Mouse (Mus musculus): ENCODE measurements around the gene Olfr798. TPM values are rescaled to one million over a fixed set of nuclear protein-coding genes. Genes with fewer than 3 reads are reported as not detected.

Olfr798 gene
- not detected for polyA plus RNA-seq (2012; fragmentation: generic; extraction: Trizol)
- long read RNA-seq, experiment 1: 0 reads
- long read RNA-seq, experiment 2: 0 reads

GRCm38 (mm10) chr10:129627834-129628233, at the start of gene Olfr798:
TSS of gene Olfr798 (minus strand) at chr10:129627934.
- no peaks in the 10 kb centered on the region for H3K79me3 ChIP-seq (ENCODE audit: low read depth)
- no peak within 1 kb of the TSS for H3K4me3 ChIP-seq (ENCODE audit: insufficient read depth, poor library complexity, severe bottlenecking)
- no peaks in the 10 kb centered on the region for H3K79me2 ChIP-seq (ENCODE audit: control insufficient read depth, insufficient read depth)
- TF ChIP-seq MAX (IDR thresholded peaks at IDR 0.05) (no peak), USF1 (IDR thresholded peaks at IDR 0.05; ENCODE audit: low read depth) (no peak), CEBPB (IDR thresholded peaks at IDR 0.05; ENCODE audit: low read depth) (no peak), CTCF (IDR thresholded peaks at IDR 0.05; ENCODE audit: control insufficient read depth, insufficient read depth, insufficient read length) (no peak), FOSL1 (IDR thresholded peaks at IDR 0.05; ENCODE audit: insufficient read depth, low read length, poor library complexity, severe bottlenecking) (no peak), MYOD1 (IDR thresholded peaks at IDR 0.05; ENCODE audit: control insufficient read depth, insufficient read length, low read depth) (no peak), MYOG (IDR thresholded peaks at IDR 0.05; ENCODE audit: control insufficient read depth, extremely low read depth, insufficient read length) (no peak)
- H3K36me3 ChIP-seq (ENCODE audit: control insufficient read depth, insufficient read depth): no peaks in the 10 kb centered on the region
- no peaks in the 10 kb centered on the region for H3K27me3 ChIP-seq (ENCODE audit: control insufficient read depth, insufficient read depth, insufficient read length)
- H3ac ChIP-seq (ENCODE audit: control insufficient read depth, insufficient read length, low read depth): no peak within 1 kb of the TSS

- Histone ChIP-seq H3K27me3 (ENCODE audit: control insufficient read depth, insufficient read depth, insufficient read length) (no peaks in the 10 kb centered on the region), H3K79me3 (ENCODE audit: low read depth) (no peaks in the 10 kb centered on the region), H3K36me3 (ENCODE audit: control insufficient read depth, insufficient read depth) (no peaks in the 10 kb centered on the region), H3ac (ENCODE audit: control insufficient read depth, insufficient read length, low read depth) (no peak within 1 kb of the TSS), H3K79me2 (ENCODE audit: control insufficient read depth, insufficient read depth) (no peaks in the 10 kb centered on the region), H3K4me3 (ENCODE audit: insufficient read depth, poor library complexity, severe bottlenecking) (no peak within 1 kb of the TSS)
- no peak for TF ChIP-seq USF1 (IDR thresholded peaks at IDR 0.05; ENCODE audit: low read depth)
- TF ChIP-seq MAX (IDR thresholded peaks at IDR 0.05): no peak
- TF ChIP-seq FOSL1 (IDR thresholded peaks at IDR 0.05; ENCODE audit: insufficient read depth, low read length, poor library complexity, severe bottlenecking): no peak
- TF ChIP-seq CTCF (IDR thresholded peaks at IDR 0.05; ENCODE audit: control insufficient read depth, insufficient read depth, insufficient read length): no peak
- TF ChIP-seq MYOD1 (IDR thresholded peaks at IDR 0.05; ENCODE audit: control insufficient read depth, insufficient read length, low read depth): no peak
- no peak for TF ChIP-seq MYOG (IDR thresholded peaks at IDR 0.05; ENCODE audit: control insufficient read depth, extremely low read depth, insufficient read length)
- no peak for TF ChIP-seq CEBPB (IDR thresholded peaks at IDR 0.05; ENCODE audit: low read depth)
Observed at GRCm38 (mm10) chr10:129673765-129674164, 46.0 kb upstream of the Olfr798 start, which contains the start of gene Olfr801. TSS of gene Olfr801 (minus strand) at chr10:129673865.

GRCm38 (mm10) chr10:129657394-129657793, 29.7 kb upstream of the Olfr798 start, which contains the start of gene Olfr800:
TSS of gene Olfr800 (plus strand) at chr10:129657694.
- TF ChIP-seq FOSL1 (IDR thresholded peaks at IDR 0.05; ENCODE audit: insufficient read depth, low read length, poor library complexity, severe bottlenecking): no peak
- no peak for TF ChIP-seq MAX (IDR thresholded peaks at IDR 0.05)
- TF ChIP-seq USF1 (IDR thresholded peaks at IDR 0.05; ENCODE audit: low read depth): no peak
- TF ChIP-seq MYOD1 (IDR thresholded peaks at IDR 0.05; ENCODE audit: control insufficient read depth, insufficient read length, low read depth): no peak
- TF ChIP-seq MYOG (IDR thresholded peaks at IDR 0.05; ENCODE audit: control insufficient read depth, extremely low read depth, insufficient read length): no peak
- TF ChIP-seq CEBPB (IDR thresholded peaks at IDR 0.05; ENCODE audit: low read depth): no peak
- TF ChIP-seq CTCF (IDR thresholded peaks at IDR 0.05; ENCODE audit: control insufficient read depth, insufficient read depth, insufficient read length): no peak
- Histone ChIP-seq H3K79me3 (ENCODE audit: low read depth) (no peaks in the 10 kb centered on the region), H3K4me3 (ENCODE audit: insufficient read depth, poor library complexity, severe bottlenecking) (no peak within 1 kb of the TSS), H3K27me3 (ENCODE audit: control insufficient read depth, insufficient read depth, insufficient read length) (no peaks in the 10 kb centered on the region), H3K36me3 (ENCODE audit: control insufficient read depth, insufficient read depth) (no peaks in the 10 kb centered on the region), H3K79me2 (ENCODE audit: control insufficient read depth, insufficient read depth) (no peaks in the 10 kb centered on the region), H3ac (ENCODE audit: control insufficient read depth, insufficient read length, low read depth) (no peak within 1 kb of the TSS)

- Histone ChIP-seq H3K79me3 (ENCODE audit: low read depth) (no peaks in the 10 kb centered on the region), H3K4me3 (ENCODE audit: insufficient read depth, poor library complexity, severe bottlenecking) (no peak overlapping the region), H3K36me3 (ENCODE audit: control insufficient read depth, insufficient read depth) (no peaks in the 10 kb centered on the region), H3K27me3 (ENCODE audit: control insufficient read depth, insufficient read depth, insufficient read length) (no peaks in the 10 kb centered on the region), H3K79me2 (ENCODE audit: control insufficient read depth, insufficient read depth) (no peaks in the 10 kb centered on the region), H3ac (ENCODE audit: control insufficient read depth, insufficient read length, low read depth) (no peak overlapping the region)
- TF ChIP-seq USF1 (IDR thresholded peaks at IDR 0.05; ENCODE audit: low read depth): no peak
- no peak for TF ChIP-seq CTCF (IDR thresholded peaks at IDR 0.05; ENCODE audit: control insufficient read depth, insufficient read depth, insufficient read length)
- TF ChIP-seq MYOD1 (IDR thresholded peaks at IDR 0.05; ENCODE audit: control insufficient read depth, insufficient read length, low read depth): no peak
- no peak for TF ChIP-seq MYOG (IDR thresholded peaks at IDR 0.05; ENCODE audit: control insufficient read depth, extremely low read depth, insufficient read length)
- no peak for TF ChIP-seq FOSL1 (IDR thresholded peaks at IDR 0.05; ENCODE audit: insufficient read depth, low read length, poor library complexity, severe bottlenecking)
Observed at GRCm38 (mm10) chr10:129651763-129652162, 24.0 kb upstream of the Olfr798 start.

- Histone ChIP-seq H3K4me3 (ENCODE audit: insufficient read depth, poor library complexity, severe bottlenecking) (no peak within 1 kb of the TSS), H3ac (ENCODE audit: control insufficient read depth, insufficient read length, low read depth) (no peak within 1 kb of the TSS), H3K27me3 (ENCODE audit: control insufficient read depth, insufficient read depth, insufficient read length) (no peaks in the 10 kb centered on the region), H3K79me3 (ENCODE audit: low read depth) (no peaks in the 10 kb centered on the region), H3K36me3 (ENCODE audit: control insufficient read depth, insufficient read depth) (no peaks in the 10 kb centered on the region), H3K79me2 (ENCODE audit: control insufficient read depth, insufficient read depth) (no peaks in the 10 kb centered on the region)
- TF ChIP-seq MYOG (IDR thresholded peaks at IDR 0.05; ENCODE audit: control insufficient read depth, extremely low read depth, insufficient read length) (no peak), CEBPB (IDR thresholded peaks at IDR 0.05; ENCODE audit: low read depth) (no peak), USF1 (IDR thresholded peaks at IDR 0.05; ENCODE audit: low read depth) (no peak), CTCF (IDR thresholded peaks at IDR 0.05; ENCODE audit: control insufficient read depth, insufficient read depth, insufficient read length) (no peak), FOSL1 (IDR thresholded peaks at IDR 0.05; ENCODE audit: insufficient read depth, low read length, poor library complexity, severe bottlenecking) (no peak), MAX (IDR thresholded peaks at IDR 0.05) (no peak), MYOD1 (IDR thresholded peaks at IDR 0.05; ENCODE audit: control insufficient read depth, insufficient read length, low read depth) (no peak)
Observed at GRCm38 (mm10) chr10:129637184-129637583, 9.4 kb upstream of the Olfr798 start, which contains the start of gene Olfr799. TSS of gene Olfr799 (plus strand) at chr10:129637484.
